Mouse (Mus musculus): Measurements from ENCODE around the gene Pla2g1b.

Gene Pla2g1b

DNA sequence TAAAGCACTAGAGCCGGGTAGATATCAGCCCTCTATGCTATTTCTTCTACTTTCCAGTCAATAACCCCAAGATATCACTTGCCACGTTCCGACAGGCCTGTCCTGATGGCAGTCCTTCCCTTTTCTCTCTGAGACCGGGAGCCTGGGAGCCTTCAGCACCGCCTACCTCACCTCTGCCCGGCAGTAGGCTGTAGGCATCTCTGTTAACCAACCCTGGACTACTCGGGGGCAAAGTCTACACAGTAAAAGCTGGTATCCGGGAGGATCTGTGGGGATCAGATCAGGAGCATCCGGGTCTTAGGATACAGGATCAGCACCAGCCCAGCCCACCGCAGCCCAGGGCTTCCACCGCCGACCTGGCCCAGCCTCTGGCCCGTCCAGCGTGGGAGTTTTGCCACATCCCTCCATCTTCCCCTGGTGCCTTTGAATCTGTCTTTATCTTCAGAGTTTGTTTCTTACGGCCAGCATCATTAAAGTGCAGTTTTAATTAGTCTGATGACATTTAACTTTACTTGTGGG is 57.0 kb downstream of the Pla2g1b start:
- no peak for DNase-seq (ENCODE audit: low spot score)

DNA sequence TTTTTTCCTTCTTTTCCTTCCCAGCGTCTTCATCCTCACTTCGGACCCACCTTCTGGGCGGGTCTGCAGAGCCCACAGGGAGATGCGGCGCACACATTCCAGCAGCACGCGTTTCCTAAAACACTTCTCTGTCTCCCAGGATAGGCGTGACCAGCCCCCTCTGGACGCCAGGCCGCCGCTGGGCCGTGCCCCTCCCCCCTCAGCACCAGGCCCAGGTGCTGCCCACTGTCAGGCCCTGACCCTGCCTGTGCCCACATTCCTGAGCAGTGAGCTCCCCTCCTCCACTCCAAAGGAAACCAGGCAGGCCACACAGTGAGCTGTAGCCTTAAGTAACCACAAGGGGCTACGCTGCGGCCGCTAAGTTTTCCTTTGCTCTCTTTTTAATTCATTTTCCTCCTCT is 57.9 kb downstream of the Pla2g1b start:
- DNase-seq (ENCODE audit: low spot score): no peak
